Mouse (Mus musculus): ENCODE measurements around the gene Pum1. TPM values are rescaled to one million over a fixed set of nuclear protein-coding genes. Genes with fewer than 3 reads are reported as not detected.

Pum1 gene
- polyA plus RNA-seq, 1 experiment from 2014 or later: 70.4 TPM

- ATAC-seq (ENCODE audit: low read depth): peak; percentile 42; the same call in 1 of the 2 replicates
These were observed 138.7 kb downstream of the Pum1 start for GRCm38 (mm10) chr4:130801624-130802329.

GRCm38 (mm10) chr4:130803591-130803990 lies 140.5 kb downstream of the Pum1 start:
- Histone ChIP-seq H3K4me1 (ENCODE audit: control insufficient read depth, insufficient read depth, low read length) (peaks cover 31% of the 10 kb centered on the region), H3K9me3 (ENCODE audit: control insufficient read depth, low read length) (no peaks in the 10 kb centered on the region), H3K27ac (replicated peaks; ENCODE audit: low read depth, low read length) (no peak overlapping the region), H3K36me3 (ENCODE audit: control insufficient read depth, insufficient read depth, low read length) (no peaks in the 10 kb centered on the region), H3K4me2 (ENCODE audit: low read depth, low read length) (no peak overlapping the region), H3K9ac (ENCODE audit: low read depth, low read length) (no peak overlapping the region), H3K27me3 (replicated peaks; ENCODE audit: control insufficient read depth, insufficient read depth, low read length) (no peaks in the 10 kb centered on the region), H3K4me3 (ENCODE audit: low read depth, low read length) (no peak overlapping the region)
- WGBS: 87% methylated on average over 2 of the region's 2 CpGs
- no peak for DNase-seq (ENCODE audit: low spot score)
- ATAC-seq (ENCODE audit: low read depth): no peak

More at GRCm38 (mm10) chr4:130801624-130802329, 138.7 kb downstream of the Pum1 start:
- WGBS: 58% methylated on average over 10 of the region's 10 CpGs
- Histone ChIP-seq H3K4me3 (ENCODE audit: low read depth, low read length) (no peak overlapping the region), H3K27ac (replicated peaks; ENCODE audit: low read depth, low read length) (no peak overlapping the region; the same call in 1 of the 2 replicates), H3K4me2 (ENCODE audit: low read depth, low read length) (no peak overlapping the region), H3K27me3 (replicated peaks; ENCODE audit: control insufficient read depth, insufficient read depth, low read length) (no peaks in the 10 kb centered on the region), H3K36me3 (ENCODE audit: control insufficient read depth, insufficient read depth, low read length) (no peaks in the 10 kb centered on the region), H3K4me1 (ENCODE audit: control insufficient read depth, insufficient read depth, low read length) (peaks cover 45% of the 10 kb centered on the region), H3K9me3 (ENCODE audit: control insufficient read depth, low read length) (no peaks in the 10 kb centered on the region), H3K9ac (ENCODE audit: low read depth, low read length) (0 out of 2 replicates have a peak overlapping the region, but pooled peaks have one; percentile 25)
- peak; percentile 84 for DNase-seq (ENCODE audit: low spot score)

- Histone ChIP-seq H3K9ac (ENCODE audit: low read depth, low read length) (no peak overlapping the region), H3K4me2 (ENCODE audit: low read depth, low read length) (no peak overlapping the region), H3K27me3 (replicated peaks; ENCODE audit: control insufficient read depth, insufficient read depth, low read length) (no peaks in the 10 kb centered on the region), H3K9me3 (ENCODE audit: control insufficient read depth, low read length) (no peaks in the 10 kb centered on the region), H3K27ac (replicated peaks; ENCODE audit: low read depth, low read length) (no peak overlapping the region), H3K36me3 (ENCODE audit: control insufficient read depth, insufficient read depth, low read length) (no peaks in the 10 kb centered on the region), H3K4me1 (ENCODE audit: control insufficient read depth, insufficient read depth, low read length) (peaks cover 24% of the 10 kb centered on the region), H3K4me3 (ENCODE audit: low read depth, low read length) (no peak overlapping the region)
- 78% methylated on average over 1 of the region's 2 CpGs for WGBS
- no peak for ATAC-seq (ENCODE audit: low read depth)
- no peak for DNase-seq (ENCODE audit: low spot score)
These were observed 141.2 kb downstream of the Pum1 start for GRCm38 (mm10) chr4:130804292-130804691.

GRCm38 (mm10) chr4:130804771-130805361 lies 141.7 kb downstream of the Pum1 start:
- Histone ChIP-seq H3K4me2 (ENCODE audit: low read depth, low read length) (no peak overlapping the region), H3K27ac (replicated peaks; ENCODE audit: low read depth, low read length) (no peak overlapping the region; the same call in 1 of the 2 replicates), H3K36me3 (ENCODE audit: control insufficient read depth, insufficient read depth, low read length) (no peaks in the 10 kb centered on the region), H3K9me3 (ENCODE audit: control insufficient read depth, low read length) (no peaks in the 10 kb centered on the region), H3K27me3 (replicated peaks; ENCODE audit: control insufficient read depth, insufficient read depth, low read length) (no peaks in the 10 kb centered on the region), H3K4me1 (ENCODE audit: control insufficient read depth, insufficient read depth, low read length) (peaks cover 21% of the 10 kb centered on the region), H3K4me3 (ENCODE audit: low read depth, low read length) (no peak overlapping the region), H3K9ac (ENCODE audit: low read depth, low read length) (no peak overlapping the region)
- WGBS: 52% methylated on average over 7 of the region's 7 CpGs
- ATAC-seq (ENCODE audit: low read depth): peak; percentile 56; the same call in 1 of the 2 replicates
- peak; percentile 71 for DNase-seq (ENCODE audit: low spot score)

DNA sequence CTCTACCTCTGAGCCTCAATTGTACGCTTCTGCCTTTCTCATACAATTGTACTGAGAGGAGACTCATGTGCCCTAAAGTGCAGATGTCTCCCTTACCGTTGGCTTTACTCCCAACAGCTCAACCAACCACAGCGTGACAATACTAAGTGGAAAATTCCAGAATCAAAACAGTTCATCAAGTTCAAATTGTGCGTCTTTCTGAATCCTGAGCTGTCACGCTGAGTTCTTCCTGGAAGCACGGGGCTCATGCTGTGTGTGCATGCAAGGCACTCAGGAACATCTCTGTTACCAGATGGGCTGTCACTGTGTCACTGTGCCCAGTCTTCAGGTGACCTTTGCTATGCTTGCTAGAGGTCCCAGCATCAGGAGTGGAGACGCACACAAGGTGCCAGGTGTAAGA lies 142.6 kb downstream of the Pum1 start:
- Histone ChIP-seq H3K27ac (replicated peaks; ENCODE audit: low read depth, low read length) (no peak overlapping the region), H3K9ac (ENCODE audit: low read depth, low read length) (no peak overlapping the region), H3K9me3 (ENCODE audit: control insufficient read depth, low read length) (no peaks in the 10 kb centered on the region), H3K4me2 (ENCODE audit: low read depth, low read length) (no peak overlapping the region), H3K4me3 (ENCODE audit: low read depth, low read length) (no peak overlapping the region), H3K4me1 (ENCODE audit: control insufficient read depth, insufficient read depth, low read length) (peaks cover 21% of the 10 kb centered on the region), H3K27me3 (replicated peaks; ENCODE audit: control insufficient read depth, insufficient read depth, low read length) (no peaks in the 10 kb centered on the region), H3K36me3 (ENCODE audit: control insufficient read depth, insufficient read depth, low read length) (no peaks in the 10 kb centered on the region)
- DNase-seq (ENCODE audit: low spot score): no peak
- whole genome bisulfite sequencing: 65% methylated on average over 7 of the region's 7 CpGs
- no peak for ATAC-seq (ENCODE audit: low read depth)

DNA sequence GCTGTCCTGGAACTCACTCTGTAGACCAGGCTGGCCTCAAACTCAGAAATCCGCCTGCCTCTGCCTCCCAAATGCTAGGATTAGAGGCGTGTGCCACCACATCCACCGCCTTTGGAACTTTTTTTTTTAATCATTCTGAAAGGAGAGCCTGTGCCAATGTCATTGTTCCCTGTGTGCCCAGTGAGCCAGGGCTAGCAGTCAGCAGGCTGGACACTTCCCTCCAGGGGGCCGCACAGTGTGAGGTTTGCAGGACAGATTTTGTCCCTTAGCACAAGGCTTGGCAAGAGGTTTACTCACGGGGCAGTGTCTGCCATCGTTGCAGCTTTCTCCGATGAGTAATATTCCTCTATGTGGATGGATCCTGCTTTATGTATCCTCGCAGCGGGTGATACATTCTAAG lies 143.6 kb downstream of the Pum1 start:
- H3K27me3 ChIP-seq (replicated peaks; ENCODE audit: control insufficient read depth, insufficient read depth, low read length): no peaks in the 10 kb centered on the region
- no peaks in the 10 kb centered on the region for H3K36me3 ChIP-seq (ENCODE audit: control insufficient read depth, insufficient read depth, low read length)
- no peak overlapping the region for H3K9ac ChIP-seq (ENCODE audit: low read depth, low read length)
- 92% methylated on average over 9 of the region's 9 CpGs for WGBS
- ATAC-seq (ENCODE audit: low read depth): no peak
- peaks cover 20% of the 10 kb centered on the region for H3K4me1 ChIP-seq (ENCODE audit: control insufficient read depth, insufficient read depth, low read length)
- no peak overlapping the region for H3K27ac ChIP-seq (replicated peaks; ENCODE audit: low read depth, low read length)
- no peak overlapping the region for H3K4me2 ChIP-seq (ENCODE audit: low read depth, low read length)
- no peak for DNase-seq (ENCODE audit: low spot score)
- H3K4me3 ChIP-seq (ENCODE audit: low read depth, low read length): no peak overlapping the region
- no peaks in the 10 kb centered on the region for H3K9me3 ChIP-seq (ENCODE audit: control insufficient read depth, low read length)

GRCm38 (mm10) chr4:130809784-130810183 lies 146.7 kb downstream of the Pum1 start:
- Histone ChIP-seq H3K27me3 (replicated peaks; ENCODE audit: control insufficient read depth, insufficient read depth, low read length) (no peaks in the 10 kb centered on the region), H3K4me1 (ENCODE audit: control insufficient read depth, insufficient read depth, low read length) (peaks cover 11% of the 10 kb centered on the region), H3K9me3 (ENCODE audit: control insufficient read depth, low read length) (no peaks in the 10 kb centered on the region), H3K4me3 (ENCODE audit: low read depth, low read length) (no peak overlapping the region), H3K36me3 (ENCODE audit: control insufficient read depth, insufficient read depth, low read length) (no peaks in the 10 kb centered on the region), H3K4me2 (ENCODE audit: low read depth, low read length) (no peak overlapping the region), H3K9ac (ENCODE audit: low read depth, low read length) (no peak overlapping the region), H3K27ac (replicated peaks; ENCODE audit: low read depth, low read length) (no peak overlapping the region)
- no peak for DNase-seq (ENCODE audit: low spot score)
- ATAC-seq (ENCODE audit: low read depth): no peak
- 63% methylated on average over 5 of the region's 5 CpGs for WGBS

- H3K4me2 ChIP-seq (ENCODE audit: low read depth, low read length): no peak overlapping the region
- ATAC-seq (ENCODE audit: low read depth) (no peak), DNase-seq (ENCODE audit: low spot score) (no peak)
- no peaks in the 10 kb centered on the region for H3K36me3 ChIP-seq (ENCODE audit: control insufficient read depth, insufficient read depth, low read length)
- H3K9ac ChIP-seq (ENCODE audit: low read depth, low read length): no peak overlapping the region
- no peak overlapping the region for H3K27ac ChIP-seq (replicated peaks; ENCODE audit: low read depth, low read length)
- H3K4me1 ChIP-seq (ENCODE audit: control insufficient read depth, insufficient read depth, low read length): peaks cover under 1% of the 10 kb centered on the region; the same call in 1 of the 2 replicates
- no peak overlapping the region for H3K4me3 ChIP-seq (ENCODE audit: low read depth, low read length)
- no peaks in the 10 kb centered on the region for H3K27me3 ChIP-seq (replicated peaks; ENCODE audit: control insufficient read depth, insufficient read depth, low read length)
- no peaks in the 10 kb centered on the region for H3K9me3 ChIP-seq (ENCODE audit: control insufficient read depth, low read length)
- 56% methylated on average over 3 of the region's 3 CpGs for WGBS
These were observed 147.7 kb downstream of the Pum1 start for GRCm38 (mm10) chr4:130810845-130811244.

Measured in embryonic facial prominence, embryonic 14.5 days (tissue).